Mouse (Mus musculus) megakaryocyte, embryonic 14.5 days (primary cell): Measurements from ENCODE around the gene Mpzl3.

Source experiments
- FLI1 ChIP-seq: IDR thresholded peaks from 2 replicates; pipeline ENCODE4 v1.6.1; 2012; ENCODE audit warnings: low read length, inconsistent platforms, mixed read lengths
- GATA1 ChIP-seq: IDR thresholded peaks from 3 replicates; pipeline ENCODE4 v1.6.1; 2012; ENCODE audit warnings: mixed read lengths, low read length, inconsistent platforms, borderline replicate concordance

- no peak for TF ChIP-seq GATA1
- TF ChIP-seq FLI1 = no peak
Measured at GRCm38 (mm10) chr9:45126941-45127340, 72.0 kb downstream of the Mpzl3 start.
